Mouse (Mus musculus): Measurements from ENCODE around the gene Atp6ap1l. TPM values are rescaled to one million over a fixed set of nuclear protein-coding genes. Genes with fewer than 3 reads are reported as not detected.

The Atp6ap1l gene
- total RNA-seq, 2 experiments from 2014 or later = not detected

Other genes with a start within 250 kb of the Atp6ap1l start
- 100 to 1,000 TPM; 142 to 205 TPM for gene Rps23, start 17.6 kb upstream of the Atp6ap1l start, total RNA-seq (2021)